Mouse (Mus musculus): ENCODE results near the gene Wdr1. TPM values are rescaled to one million over a fixed set of nuclear protein-coding genes. Genes with fewer than 3 reads are reported as not detected.

Gene Wdr1
- polyA plus RNA-seq, 1 experiment from 2014 or later, result 174 TPM

DNA sequence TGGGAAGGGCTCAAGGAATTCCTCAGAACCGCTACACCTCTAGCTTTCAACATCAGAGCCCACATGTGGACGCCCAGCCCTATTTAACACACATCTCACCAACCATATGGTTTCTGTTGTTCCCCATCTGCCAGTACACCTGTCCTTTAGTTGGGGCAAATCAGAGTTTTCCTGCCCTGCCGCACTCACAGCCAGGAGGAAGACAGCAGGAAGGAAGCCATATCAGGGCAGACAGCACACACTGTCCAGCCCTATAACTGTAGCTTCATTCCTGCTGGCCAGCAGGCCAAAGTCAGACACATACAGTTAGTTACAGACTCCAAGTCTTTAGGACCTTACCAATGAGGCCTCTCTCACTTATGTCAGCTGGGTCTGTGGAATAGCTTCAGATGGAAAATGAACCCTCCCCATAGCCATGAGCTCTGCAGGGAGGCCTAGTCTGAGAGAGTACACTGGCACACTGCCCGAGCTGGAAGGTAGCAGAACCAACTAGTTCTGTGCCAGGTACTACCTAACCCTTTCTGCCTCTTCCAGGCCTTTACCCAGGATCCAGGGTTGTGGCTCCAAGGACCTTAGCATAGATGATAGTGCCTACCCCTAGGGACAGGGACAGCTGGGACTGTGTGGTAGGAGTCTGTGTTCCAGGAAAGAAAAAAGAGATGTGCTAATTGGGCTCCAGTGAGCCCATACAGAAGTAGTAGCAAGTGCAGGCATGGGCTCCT lies 19.4 kb downstream of the Wdr1 start:
- no peak overlapping the region for H3K27ac ChIP-seq (replicated peaks)
- H3K36me3 ChIP-seq (ENCODE audit: control insufficient read depth, insufficient read depth, low read length), result peaks cover 61% of the 10 kb centered on the region
- TF ChIP-seq EP300 (optimal IDR thresholded peaks at IDR 0.05) (no peak), CTCF (IDR thresholded peaks at IDR 0.05; ENCODE audit: low read depth) (no peak)
- no peaks in the 10 kb centered on the region for H3K27me3 ChIP-seq (ENCODE audit: control insufficient read depth, insufficient read depth, low read length)
- H3K4me1 ChIP-seq (replicated peaks; ENCODE audit: control insufficient read depth, insufficient read depth), result no peaks in the 10 kb centered on the region; the same call in 1 of the 2 replicates
- H3K9ac ChIP-seq (ENCODE audit: low read length), result no peak overlapping the region
- WGBS, result 88% methylated on average over 4 of the region's 4 CpGs
- no peak overlapping the region for H3K4me3 ChIP-seq (ENCODE audit: low read depth, low read length)
- ATAC-seq (ENCODE audit: low FRiP score, low TSS enrichment), result no peak
- H3K9me3 ChIP-seq (ENCODE audit: control insufficient read depth, low read length), result no peaks in the 10 kb centered on the region
- H3K4me2 ChIP-seq (replicated peaks; ENCODE audit: low read depth), result no peak overlapping the region
- DNase-seq (ENCODE audit: low spot score), result no peak

DNA sequence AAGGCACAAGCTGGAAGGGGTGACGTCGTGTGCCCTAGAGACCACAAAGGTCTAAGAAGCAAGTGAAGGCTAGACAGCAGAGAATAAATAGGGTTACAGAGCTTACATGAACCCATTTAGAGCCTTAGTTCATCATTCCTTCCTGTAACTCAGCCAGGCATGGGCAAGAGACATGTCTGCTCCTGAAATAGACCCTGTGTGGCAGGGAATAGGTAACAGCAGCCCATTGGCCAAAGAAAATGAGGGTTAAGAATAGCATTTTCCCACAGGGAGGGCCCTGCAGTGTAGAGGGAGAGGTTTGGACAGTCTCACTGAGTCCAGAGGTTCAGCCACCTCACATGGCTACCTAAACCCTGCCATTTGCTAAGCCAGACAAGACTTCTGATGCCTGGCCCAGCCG lies 21.3 kb downstream of the Wdr1 start:
- Histone ChIP-seq H3K4me2 (replicated peaks; ENCODE audit: low read depth) (no peak overlapping the region), H3K9ac (ENCODE audit: low read length) (no peak overlapping the region), H3K36me3 (ENCODE audit: control insufficient read depth, insufficient read depth, low read length) (peaks cover 69% of the 10 kb centered on the region), H3K9me3 (ENCODE audit: control insufficient read depth, low read length) (no peaks in the 10 kb centered on the region), H3K27ac (replicated peaks) (no peak overlapping the region), H3K4me3 (ENCODE audit: low read depth, low read length) (no peak overlapping the region), H3K4me1 (replicated peaks; ENCODE audit: control insufficient read depth, insufficient read depth) (no peaks in the 10 kb centered on the region), H3K27me3 (ENCODE audit: control insufficient read depth, insufficient read depth, low read length) (no peaks in the 10 kb centered on the region)
- ATAC-seq (ENCODE audit: low FRiP score, low TSS enrichment) (no peak), DNase-seq (ENCODE audit: low spot score) (no peak)
- TF ChIP-seq EP300 (optimal IDR thresholded peaks at IDR 0.05) (no peak), CTCF (IDR thresholded peaks at IDR 0.05; ENCODE audit: low read depth) (no peak)
- WGBS, result 92% methylated on average over 3 of the region's 3 CpGs

DNA sequence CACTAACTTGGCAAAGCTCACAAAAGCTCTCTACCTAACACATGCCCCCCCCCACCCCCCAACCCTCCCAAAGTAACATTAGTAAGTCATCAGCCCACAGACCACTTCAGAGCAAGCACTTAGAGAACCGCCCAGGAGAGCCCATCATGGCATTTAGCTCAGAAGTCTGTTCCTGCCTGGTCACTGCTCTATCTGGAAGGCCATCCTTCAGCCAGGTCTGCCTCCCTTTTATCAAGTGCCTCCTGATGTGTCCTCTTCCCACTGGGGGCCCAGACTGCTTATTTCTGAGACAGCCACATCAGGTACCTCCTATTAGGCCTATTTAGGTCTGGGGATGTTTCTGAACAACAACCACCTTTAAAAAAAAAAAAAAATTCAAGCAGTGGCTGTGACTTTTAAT lies 22.1 kb downstream of the Wdr1 start:
- H3K9ac ChIP-seq (ENCODE audit: low read length), result no peak overlapping the region
- peaks cover 69% of the 10 kb centered on the region for H3K36me3 ChIP-seq (ENCODE audit: control insufficient read depth, insufficient read depth, low read length)
- H3K4me2 ChIP-seq (replicated peaks; ENCODE audit: low read depth), result no peak overlapping the region
- no peak for TF ChIP-seq CTCF (IDR thresholded peaks at IDR 0.05; ENCODE audit: low read depth)
- no peak for TF ChIP-seq EP300 (optimal IDR thresholded peaks at IDR 0.05)
- H3K4me3 ChIP-seq (ENCODE audit: low read depth, low read length), result no peak overlapping the region
- no peaks in the 10 kb centered on the region for H3K27me3 ChIP-seq (ENCODE audit: control insufficient read depth, insufficient read depth, low read length)
- ATAC-seq (ENCODE audit: low FRiP score, low TSS enrichment) (no peak), DNase-seq (ENCODE audit: low spot score) (no peak)
- H3K27ac ChIP-seq (replicated peaks), result no peak overlapping the region
- H3K4me1 ChIP-seq (replicated peaks; ENCODE audit: control insufficient read depth, insufficient read depth), result no peaks in the 10 kb centered on the region
- 80% methylated on average over 1 of the region's 1 CpGs for WGBS
- no peaks in the 10 kb centered on the region for H3K9me3 ChIP-seq (ENCODE audit: control insufficient read depth, low read length)

- Histone ChIP-seq H3K9me3 (ENCODE audit: control insufficient read depth, low read length) (no peaks in the 10 kb centered on the region), H3K4me3 (ENCODE audit: low read depth, low read length) (no peak overlapping the region), H3K4me1 (replicated peaks; ENCODE audit: control insufficient read depth, insufficient read depth) (no peaks in the 10 kb centered on the region), H3K36me3 (ENCODE audit: control insufficient read depth, insufficient read depth, low read length) (peaks cover 70% of the 10 kb centered on the region), H3K4me2 (replicated peaks; ENCODE audit: low read depth) (no peak overlapping the region), H3K27me3 (ENCODE audit: control insufficient read depth, insufficient read depth, low read length) (no peaks in the 10 kb centered on the region), H3K27ac (replicated peaks) (no peak overlapping the region), H3K9ac (ENCODE audit: low read length) (no peak overlapping the region)
- DNase-seq (ENCODE audit: low spot score) (no peak), ATAC-seq (ENCODE audit: low FRiP score, low TSS enrichment) (no peak)
- TF ChIP-seq CTCF (IDR thresholded peaks at IDR 0.05; ENCODE audit: low read depth) (no peak), EP300 (optimal IDR thresholded peaks at IDR 0.05) (no peak)
- WGBS, result 89% methylated on average over 8 of the region's 8 CpGs
Measured at GRCm38 (mm10) chr5:38538508-38538907, 24.5 kb downstream of the Wdr1 start.

GRCm38 (mm10) chr5:38537845-38538244 lies 25.2 kb downstream of the Wdr1 start:
- peaks cover 72% of the 10 kb centered on the region for H3K36me3 ChIP-seq (ENCODE audit: control insufficient read depth, insufficient read depth, low read length)
- no peak overlapping the region for H3K4me3 ChIP-seq (ENCODE audit: low read depth, low read length)
- H3K27me3 ChIP-seq (ENCODE audit: control insufficient read depth, insufficient read depth, low read length), result no peaks in the 10 kb centered on the region
- no peak for TF ChIP-seq EP300 (optimal IDR thresholded peaks at IDR 0.05)
- TF ChIP-seq CTCF (IDR thresholded peaks at IDR 0.05; ENCODE audit: low read depth), result no peak
- H3K27ac ChIP-seq (replicated peaks), result no peak overlapping the region
- H3K9me3 ChIP-seq (ENCODE audit: control insufficient read depth, low read length), result no peaks in the 10 kb centered on the region
- ATAC-seq (ENCODE audit: low FRiP score, low TSS enrichment) (no peak), DNase-seq (ENCODE audit: low spot score) (no peak)
- 84% methylated on average over 4 of the region's 4 CpGs for WGBS
- no peaks in the 10 kb centered on the region for H3K4me1 ChIP-seq (replicated peaks; ENCODE audit: control insufficient read depth, insufficient read depth)
- no peak overlapping the region for H3K9ac ChIP-seq (ENCODE audit: low read length)
- no peak overlapping the region for H3K4me2 ChIP-seq (replicated peaks; ENCODE audit: low read depth)

DNA sequence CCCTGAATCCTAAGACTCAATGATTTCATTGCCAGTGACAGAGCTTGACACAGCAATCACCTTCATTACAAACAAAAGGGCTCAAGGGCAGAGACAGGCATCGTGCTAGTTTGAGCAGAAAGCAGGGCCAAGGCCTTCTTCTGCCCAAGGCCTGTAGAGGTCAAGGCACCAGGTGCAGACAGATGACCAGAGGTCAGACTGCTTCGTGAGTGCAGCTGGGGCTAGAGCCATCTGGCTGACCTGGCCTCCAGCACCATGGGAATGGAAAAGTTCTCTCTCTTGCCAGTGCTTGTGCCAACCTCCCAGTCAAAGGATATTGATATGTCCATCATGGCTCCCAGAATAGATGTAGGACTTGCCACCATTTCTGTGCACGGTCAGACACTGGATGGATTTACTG lies 26.2 kb downstream of the Wdr1 start:
- H3K36me3 ChIP-seq (ENCODE audit: control insufficient read depth, insufficient read depth, low read length), result peaks cover 77% of the 10 kb centered on the region
- no peak for TF ChIP-seq CTCF (IDR thresholded peaks at IDR 0.05; ENCODE audit: low read depth)
- TF ChIP-seq EP300 (optimal IDR thresholded peaks at IDR 0.05), result no peak
- no peaks in the 10 kb centered on the region for H3K9me3 ChIP-seq (ENCODE audit: control insufficient read depth, low read length)
- no peak overlapping the region for H3K27ac ChIP-seq (replicated peaks)
- no peaks in the 10 kb centered on the region for H3K4me1 ChIP-seq (replicated peaks; ENCODE audit: control insufficient read depth, insufficient read depth)
- no peak overlapping the region for H3K9ac ChIP-seq (ENCODE audit: low read length)
- no peak overlapping the region for H3K4me2 ChIP-seq (replicated peaks; ENCODE audit: low read depth)
- no peak for DNase-seq (ENCODE audit: low spot score)
- H3K4me3 ChIP-seq (ENCODE audit: low read depth, low read length), result no peak overlapping the region
- no peaks in the 10 kb centered on the region for H3K27me3 ChIP-seq (ENCODE audit: control insufficient read depth, insufficient read depth, low read length)
- ATAC-seq (ENCODE audit: low FRiP score, low TSS enrichment), result no peak
- WGBS, result 79% methylated on average over 3 of the region's 3 CpGs

Data from stomach, postnatal 0 days (tissue).